Mouse (Mus musculus) spleen, adult 18-20 months (tissue): ENCODE results near the gene Setdb1.

ENCODE experiments used
- DNase-seq, 2 experiments: peaks; one replicate each; pipeline ENCODE4 v3.0.0; 2022; ENCODE audit warnings: mixed read lengths in 2 of 2

The Setdb1 gene

GRCm38 (mm10) chr3:95290156-95290555, 66.8 kb downstream of the Setdb1 start:
- DNase-seq: no peak

GRCm38 (mm10) chr3:95289419-95289818, 67.6 kb downstream of the Setdb1 start:
- no peak for DNase-seq

- no peak for DNase-seq
These were observed 69.5 kb downstream of the Setdb1 start for GRCm38 (mm10) chr3:95287541-95287940.

- no peak for DNase-seq
These were observed 70.5 kb downstream of the Setdb1 start for GRCm38 (mm10) chr3:95286510-95286909.

GRCm38 (mm10) chr3:95286011-95286410, 71.0 kb downstream of the Setdb1 start:
- no peak for DNase-seq

- no peak for DNase-seq
These were observed 71.6 kb downstream of the Setdb1 start for GRCm38 (mm10) chr3:95285390-95285789.

GRCm38 (mm10) chr3:95284501-95285281, 72.3 kb downstream of the Setdb1 start:
- DNase-seq: no peak

- no peak for DNase-seq
These were observed 72.9 kb downstream of the Setdb1 start for GRCm38 (mm10) chr3:95284062-95284461.

- DNase-seq: no peak
These were observed 73.4 kb downstream of the Setdb1 start for GRCm38 (mm10) chr3:95283589-95283941.

GRCm38 (mm10) chr3:95282865-95283588, 74.0 kb downstream of the Setdb1 start:
- peak; percentile 47 to 60 for DNase-seq

- DNase-seq: peak; percentile 43 to 55
These were observed 74.6 kb downstream of the Setdb1 start for GRCm38 (mm10) chr3:95282381-95282864.

- DNase-seq: peak; percentile 98
These were observed 75.5 kb downstream of the Setdb1 start, which contains the start of the genes Mindy1 and Prune1 for GRCm38 (mm10) chr3:95281216-95282126. Mindy1 (plus strand) TSS chr3:95281345. Prune1 (minus strand) TSS chr3:95282076.

GRCm38 (mm10) chr3:95280747-95281146, 76.3 kb downstream of the Setdb1 start:
- DNase-seq: peak in 1 of 2 experiments; percentile 10

- no peak for DNase-seq
These were observed 79.9 kb downstream of the Setdb1 start for GRCm38 (mm10) chr3:95277149-95277551.

GRCm38 (mm10) chr3:95276428-95276934, 80.5 kb downstream of the Setdb1 start:
- DNase-seq: no peak

GRCm38 (mm10) chr3:95275161-95275560, 81.8 kb downstream of the Setdb1 start:
- DNase-seq: no peak

GRCm38 (mm10) chr3:95274453-95274852, 82.5 kb downstream of the Setdb1 start:
- DNase-seq: no peak
